Mouse (Mus musculus) left cerebral cortex, postnatal 4 days (tissue): ENCODE measurements around the gene Gm45808. TPM values are rescaled to one million over a fixed set of nuclear protein-coding genes. Genes with fewer than 3 reads are reported as not detected.
"Not testable (repeated sequence)": the region's sequence is repeated elsewhere in the genome, so short reads cannot be mapped to it uniquely, and the experiment has no call there.

ENCODE experiments used
- DNase-seq: peaks from one replicate; pipeline ENCODE4 v3.0.0-alpha.2; 2022
- intact Hi-C: fragments of 180-260 bp; cut with DNase I; formaldehyde crosslinking; loops from one replicate; pipeline ENCODE4 v1.15.1; 2025
- total RNA-seq, 2 experiments: library from RNA; stranded (reverse); gene quantifications; 2 replicates each; pipeline ENCODE4 v1.2.3; 2021

The Gm45808 gene
- total RNA-seq, 2 experiments from 2014 or later: not detected

DNA sequence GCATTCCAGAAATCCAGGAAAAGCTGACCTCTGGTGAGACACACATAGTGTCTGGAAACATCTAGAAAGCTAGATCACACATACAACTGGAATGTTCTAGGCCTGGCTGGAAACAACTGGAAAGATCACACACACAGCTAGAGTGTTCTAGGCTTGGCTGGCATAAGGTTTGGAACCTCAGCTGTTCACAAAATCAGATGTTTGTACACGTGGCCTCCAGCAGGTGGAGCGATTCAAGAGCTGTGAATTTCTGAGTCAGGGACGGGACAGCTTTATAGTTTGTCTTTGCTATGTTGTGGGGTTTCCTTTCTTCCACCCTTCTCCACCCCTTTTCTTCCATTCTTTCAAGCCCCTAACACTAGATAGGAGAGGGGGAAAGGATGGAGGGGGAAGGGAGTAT is 9.6 kb downstream of the Gm45808 start:
- intact Hi-C loops: loop anchor here (5.0 kb wide), 1 partner anchor 85 kb away; no protein-coding TSS in a partner anchor
- DNase-seq: peak; percentile 62

DNA sequence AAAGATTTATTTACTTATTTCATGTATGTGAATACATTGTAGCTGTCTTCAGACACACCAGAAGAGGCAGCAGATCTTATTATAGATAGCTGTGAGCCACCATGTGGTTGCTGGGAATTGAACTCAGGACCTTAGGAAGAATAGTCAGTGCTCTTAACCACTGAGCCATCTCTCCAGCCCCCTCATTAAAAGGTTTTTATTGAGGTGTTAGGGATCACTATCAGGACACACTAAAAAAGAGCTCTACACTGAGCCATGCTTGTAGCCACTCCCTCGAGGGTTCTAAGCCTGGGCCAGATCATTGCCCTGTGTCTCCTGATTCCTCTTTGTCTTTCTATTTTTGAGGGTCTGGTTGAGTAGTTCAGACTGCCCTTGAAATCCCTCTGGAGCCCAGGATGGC is 10.2 kb downstream of the Gm45808 start:
- intact Hi-C loops: loop anchor here (5.0 kb wide), 1 partner anchor 86 kb away; no protein-coding TSS in a partner anchor
- no peak for DNase-seq

DNA sequence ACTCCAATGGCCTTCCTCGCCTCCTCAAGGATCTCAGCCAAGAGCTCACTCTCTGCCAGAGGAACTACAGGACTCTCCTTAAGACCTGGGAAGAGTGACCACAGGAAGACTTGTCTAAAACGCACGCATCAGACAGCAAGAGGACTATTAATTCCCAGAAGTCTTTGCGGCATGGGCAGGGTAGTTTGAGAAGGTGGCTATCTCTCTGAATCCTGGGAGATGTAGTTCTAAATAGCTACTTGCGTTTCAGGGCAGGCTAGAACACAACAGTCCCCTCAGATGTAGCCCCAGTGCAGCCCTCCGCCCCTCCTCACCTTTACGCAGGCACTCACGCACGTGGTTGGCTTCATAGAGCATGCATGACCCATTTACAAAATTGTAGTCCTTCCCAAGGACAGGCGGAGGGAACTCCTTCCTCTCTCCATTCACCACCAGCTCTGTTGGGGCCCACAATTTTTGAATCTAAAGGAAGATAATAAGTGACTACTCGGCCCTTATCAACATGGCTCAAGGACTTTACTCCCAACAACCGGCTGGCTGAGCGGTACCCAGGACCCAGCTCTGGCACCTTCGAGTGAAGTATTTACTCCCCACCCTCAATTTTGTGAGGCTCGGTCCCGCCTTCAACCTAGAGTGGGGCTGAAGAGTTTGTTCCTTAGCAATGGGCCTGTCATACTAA is 11.2 kb downstream of the Gm45808 start:
- intact Hi-C loops: loop anchor here (5.0 kb wide), 1 partner anchor 87 kb away; no protein-coding TSS in a partner anchor
- DNase-seq: no peak

DNA sequence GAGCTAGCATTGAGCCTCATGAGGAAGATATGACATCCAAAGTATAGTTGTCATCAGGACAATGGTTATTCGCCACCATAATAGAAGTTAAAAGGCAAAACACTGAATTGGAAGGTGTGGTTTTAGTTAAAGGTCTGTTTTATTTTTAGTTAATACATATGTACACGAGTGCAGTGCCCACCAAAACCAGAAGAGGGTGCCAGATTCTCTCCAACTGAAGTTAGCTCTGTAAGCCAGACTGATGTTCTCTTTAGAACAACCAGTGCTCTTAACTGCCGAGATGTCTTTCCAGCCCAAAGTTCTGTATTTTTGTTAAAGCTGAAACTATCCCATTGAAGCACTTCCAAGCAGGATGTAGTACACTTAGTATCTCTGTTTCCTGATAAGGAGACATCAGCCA is 15.7 kb downstream of the Gm45808 start:
- DNase-seq: peak; percentile 64
- intact Hi-C loops: no loop called here

DNA sequence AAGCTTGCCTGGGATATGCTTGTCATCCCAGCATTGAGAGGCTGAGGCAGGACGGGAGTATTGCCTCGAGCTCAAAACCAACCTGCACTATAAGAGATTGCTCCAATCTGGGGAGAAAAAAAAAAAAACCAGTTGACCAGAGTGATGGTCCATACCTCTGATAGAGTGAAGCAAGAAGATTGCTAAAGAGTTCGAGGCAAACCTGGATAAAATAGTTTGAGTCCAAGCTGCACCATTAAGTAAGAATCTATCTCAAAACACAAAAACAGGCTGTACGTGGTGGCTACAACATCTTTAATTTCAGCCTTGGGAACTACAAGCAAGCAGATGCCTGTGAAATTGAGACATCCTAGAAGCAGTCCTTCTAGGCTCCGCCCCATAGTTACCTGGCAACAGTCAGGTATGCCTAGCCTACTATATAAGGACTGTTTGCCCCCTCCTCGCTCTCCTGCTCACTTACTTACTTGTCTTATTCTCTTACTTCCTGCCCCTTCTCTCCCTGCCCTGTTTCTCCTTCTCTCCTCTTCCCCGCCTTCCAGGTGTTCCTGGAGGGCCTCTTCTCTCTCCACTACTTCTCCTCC is 19.4 kb downstream of the Gm45808 start:
- intact Hi-C loops: no loop called here
- DNase-seq: no peak

DNA sequence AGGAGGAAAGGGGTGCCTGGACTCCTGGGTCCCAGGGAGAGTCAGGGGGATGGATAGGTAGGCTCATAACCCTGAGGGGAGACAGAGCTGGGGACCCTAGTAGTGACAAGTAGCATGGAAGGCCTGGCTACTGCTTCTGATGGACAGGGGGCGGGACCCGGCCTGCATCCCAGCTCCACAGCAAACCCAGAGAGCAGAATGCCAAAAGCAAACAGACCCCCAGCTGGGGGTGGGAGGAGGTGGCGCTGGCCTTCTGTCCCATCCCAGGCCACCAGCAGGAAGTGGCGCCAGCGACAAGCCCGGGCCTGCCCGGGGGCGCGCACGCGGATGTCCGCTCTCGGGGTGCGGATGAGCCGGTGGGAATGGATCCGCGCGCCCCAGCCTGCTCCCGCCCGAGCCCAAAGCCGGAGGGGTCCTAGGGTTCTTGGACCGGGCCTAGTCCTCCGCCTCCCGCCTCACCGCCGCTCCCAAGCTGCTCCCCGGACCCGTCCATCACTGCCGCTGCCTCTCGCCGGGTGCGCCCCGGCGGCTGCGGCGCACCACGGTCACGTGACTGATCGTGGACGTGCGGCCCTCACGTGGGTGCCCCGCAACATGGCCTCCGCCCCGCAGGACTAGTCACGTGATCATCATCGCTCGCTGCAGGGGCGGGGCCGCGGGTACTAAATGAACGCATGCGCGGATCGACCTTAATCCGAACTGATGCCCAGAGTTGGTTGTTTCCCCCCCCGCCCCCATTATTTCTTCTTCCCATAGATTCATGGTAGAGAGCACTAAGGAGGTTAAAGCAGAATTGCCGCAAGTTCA is 20.1 kb downstream of the Gm45808 start, which contains the start of gene Bax:
TSS of gene Bax (minus strand) at position 616 of the 807 bp plus-strand sequence.
- intact Hi-C loops: no loop called here
- peak; percentile 98 for DNase-seq

DNA sequence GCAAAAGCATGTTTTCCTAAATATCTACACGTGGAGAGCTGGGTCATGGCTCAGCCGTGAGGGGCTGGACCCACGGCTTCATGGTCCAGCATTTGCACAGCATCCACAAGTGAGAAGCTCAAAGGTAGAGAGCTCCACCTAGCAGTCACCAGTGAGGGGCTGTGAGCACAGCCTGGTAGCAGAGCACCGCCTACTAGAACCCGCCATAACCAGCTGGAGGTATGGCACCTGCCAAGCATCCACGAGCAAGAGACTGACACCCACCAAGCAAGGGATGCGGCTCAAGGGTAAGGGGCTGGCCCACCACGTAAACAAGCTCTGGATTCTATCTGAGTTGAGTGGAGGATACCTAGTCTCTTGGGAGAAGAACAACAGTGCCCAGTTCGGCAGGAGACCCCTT is 21.1 kb downstream of the Gm45808 start:
- DNase-seq: no peak
- intact Hi-C loops: no loop called here

DNA sequence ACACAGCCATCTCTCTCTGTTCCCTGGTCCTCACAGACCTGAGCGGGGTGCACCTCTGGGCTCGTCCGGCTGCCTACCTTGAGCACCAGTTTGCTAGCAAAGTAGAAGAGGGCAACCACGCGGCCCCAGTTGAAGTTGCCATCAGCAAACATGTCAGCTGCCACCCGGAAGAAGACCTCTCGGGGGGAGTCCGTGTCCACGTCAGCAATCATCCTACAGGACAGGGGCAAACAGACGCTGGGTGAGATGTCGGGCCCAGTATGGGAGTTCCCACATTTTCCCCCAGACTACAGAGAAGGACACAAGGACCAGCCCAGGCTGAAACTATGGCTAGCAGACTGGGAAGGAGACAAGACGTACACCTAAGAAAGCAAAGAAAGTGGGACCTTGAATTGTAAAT is 21.5 kb downstream of the Gm45808 start:
- intact Hi-C loops: no loop called here
- DNase-seq: no peak

DNA sequence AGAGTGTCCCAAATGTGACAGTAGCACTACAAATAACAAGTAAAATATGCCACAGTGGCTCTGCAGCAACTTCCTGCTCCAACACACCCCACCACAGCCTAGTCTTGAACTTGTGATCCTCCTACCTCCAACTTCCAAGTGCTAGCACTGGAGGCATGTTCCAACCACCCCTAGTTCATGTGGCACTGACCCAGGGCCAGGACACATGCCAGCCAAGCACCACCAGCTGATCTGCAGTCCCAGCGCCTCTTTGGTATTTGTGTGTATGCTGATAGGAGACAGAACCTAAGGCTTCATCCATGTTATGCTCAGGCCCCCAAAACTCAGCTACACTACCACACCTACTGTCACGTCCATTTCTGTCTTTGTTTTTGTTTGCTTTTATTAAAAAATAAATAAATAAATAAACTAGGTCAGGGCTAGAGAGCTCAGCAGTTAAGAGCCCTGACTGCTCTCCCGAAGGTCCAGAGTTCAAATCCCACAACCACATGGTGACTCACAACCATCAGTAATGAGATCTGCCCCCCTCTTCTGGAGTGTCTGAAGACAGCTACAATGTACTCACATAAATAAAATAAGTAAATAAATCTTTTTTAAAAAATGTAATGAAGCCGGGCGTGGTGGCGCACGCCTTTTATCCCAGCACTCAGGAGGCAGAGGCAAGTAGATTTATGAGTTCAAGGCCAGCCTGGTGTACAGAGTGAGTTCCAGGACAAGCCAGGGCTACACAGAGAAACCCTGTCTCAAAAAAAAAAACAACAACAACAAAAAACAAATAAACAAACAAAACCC is 22.4 kb downstream of the Gm45808 start:
- no peak for DNase-seq
- intact Hi-C loops: no loop called here

DNA sequence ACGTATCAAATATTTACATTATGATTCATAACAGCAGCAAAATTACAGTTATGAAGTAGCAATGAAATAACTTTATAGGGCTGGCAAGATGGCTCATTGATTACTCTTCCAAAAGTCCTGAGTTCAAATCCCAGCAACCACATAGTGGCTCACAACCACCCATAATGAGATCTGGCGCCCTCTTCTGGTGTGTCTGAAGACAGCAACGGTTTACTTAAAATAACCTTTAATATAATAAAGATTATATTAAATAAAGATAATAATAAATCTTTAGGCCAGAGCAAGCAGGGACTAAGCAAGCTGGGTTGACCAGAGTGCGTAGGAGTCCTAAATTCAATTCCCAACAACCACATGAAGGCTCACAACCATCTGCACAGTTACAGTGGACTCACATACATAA is 23.7 kb downstream of the Gm45808 start:
- intact Hi-C loops: not testable (repeated sequence)

DNA sequence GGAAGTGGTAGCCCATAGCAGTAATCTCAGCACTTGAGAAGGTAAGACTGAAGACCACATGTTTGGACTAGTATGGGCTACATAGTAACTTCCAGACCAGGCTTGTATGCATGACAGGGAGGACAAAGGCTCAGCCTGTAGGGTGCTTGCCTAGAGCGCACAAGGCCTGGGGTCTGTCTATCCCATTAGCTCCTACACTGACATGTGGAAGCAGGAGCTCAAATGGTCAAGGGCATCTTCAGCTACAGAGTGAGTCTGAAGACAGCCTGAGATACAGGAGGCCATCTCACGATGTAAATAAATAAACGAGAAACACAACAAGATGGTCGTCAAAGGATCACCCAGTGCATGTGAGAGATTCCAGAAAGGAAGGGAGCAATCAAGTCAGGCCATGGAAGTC is 24.3 kb downstream of the Gm45808 start:
- intact Hi-C loops: no loop called here

More for the DNA sequence above, 23.7 kb downstream of the Gm45808 start:
- not testable (repeated sequence) for DNase-seq

DNA sequence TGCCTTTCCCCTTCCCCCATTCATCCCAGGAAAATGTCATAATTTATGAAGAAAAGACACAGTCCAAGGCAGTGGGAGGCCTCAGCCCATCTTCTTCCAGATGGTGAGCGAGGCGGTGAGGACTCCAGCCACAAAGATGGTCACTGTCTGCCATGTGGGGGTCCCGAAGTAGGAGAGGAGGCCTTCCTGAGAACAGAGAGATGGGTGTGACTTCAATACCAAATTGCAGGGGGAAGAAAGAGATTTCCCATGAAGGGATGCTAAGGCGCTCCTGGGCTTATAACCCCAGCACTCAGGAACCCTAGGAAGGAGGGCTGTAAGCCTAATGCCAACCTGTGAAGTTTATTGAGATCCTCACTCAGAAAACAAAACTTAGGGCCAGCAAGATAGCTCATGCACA is 24.8 kb downstream of the Gm45808 start:
- intact Hi-C loops: no loop called here
- no peak for DNase-seq

More for the DNA sequence above, 24.3 kb downstream of the Gm45808 start:
- DNase-seq: no peak

DNA sequence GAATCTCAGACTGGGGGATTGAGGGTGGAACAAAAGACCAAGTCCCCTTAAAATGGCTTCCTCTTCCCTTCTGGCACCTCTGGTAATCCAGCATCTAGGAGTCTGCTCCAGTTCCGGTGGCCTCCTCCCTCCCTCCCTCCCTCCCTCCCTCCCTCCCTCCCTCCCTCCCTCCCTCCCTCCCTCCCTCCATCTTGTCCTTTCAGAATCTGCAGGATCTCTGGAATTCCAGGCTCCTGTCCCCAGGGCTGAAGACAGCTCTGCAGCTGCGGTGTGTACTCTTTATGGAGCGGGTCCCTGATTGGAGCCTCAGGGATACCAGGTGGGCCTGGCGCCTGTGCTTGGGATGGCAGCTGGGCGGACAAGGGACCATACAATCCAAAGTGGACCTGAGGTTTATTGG is 25.3 kb downstream of the Gm45808 start:
- no peak for DNase-seq
- intact Hi-C loops: no loop called here

DNA sequence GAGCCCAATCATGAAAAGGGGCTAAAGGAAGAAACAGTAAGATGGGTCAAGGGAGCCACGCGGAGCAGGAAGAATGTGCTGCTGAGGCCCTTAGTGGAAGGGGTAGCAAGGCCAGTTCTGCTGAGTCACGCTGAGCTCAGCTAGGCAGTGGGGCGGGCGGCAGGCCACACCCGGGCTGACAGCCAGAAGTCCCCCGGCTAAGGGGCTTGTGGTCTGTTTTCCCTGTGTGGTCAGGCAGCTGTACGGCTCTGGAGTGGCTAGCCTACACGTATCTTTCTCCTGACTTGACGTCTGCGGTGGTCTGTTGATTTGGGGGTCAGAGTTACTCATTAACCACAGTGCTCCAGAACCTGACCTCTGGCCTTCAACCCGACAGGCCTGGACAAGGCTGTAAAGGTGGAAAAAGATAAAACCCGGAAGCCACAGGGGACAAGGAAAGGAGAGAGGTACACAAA is 25.7 kb downstream of the Gm45808 start:
- DNase-seq: peak; percentile 73
- intact Hi-C loops: no loop called here

DNA sequence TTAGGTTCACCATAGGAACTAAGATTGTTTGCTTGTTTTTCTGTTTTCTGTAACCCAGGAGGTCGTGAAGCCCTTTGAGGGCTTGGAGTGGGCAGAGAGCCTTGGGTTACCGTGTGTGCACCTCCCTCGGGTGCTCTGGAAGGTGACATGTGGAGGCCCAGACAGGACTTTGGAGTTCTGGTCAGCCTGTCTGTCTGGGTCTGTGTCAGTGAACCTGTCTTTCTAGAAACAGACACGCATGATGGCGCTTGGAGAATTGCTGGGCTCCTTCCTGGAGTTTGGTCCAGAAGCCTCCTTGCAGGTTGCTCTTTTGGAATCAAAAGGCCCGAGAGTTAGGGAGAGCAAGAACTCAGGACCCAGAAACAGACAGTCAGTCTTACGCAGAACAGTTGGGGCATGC is 26.2 kb downstream of the Gm45808 start:
- intact Hi-C loops: no loop called here
- DNase-seq: no peak

DNA sequence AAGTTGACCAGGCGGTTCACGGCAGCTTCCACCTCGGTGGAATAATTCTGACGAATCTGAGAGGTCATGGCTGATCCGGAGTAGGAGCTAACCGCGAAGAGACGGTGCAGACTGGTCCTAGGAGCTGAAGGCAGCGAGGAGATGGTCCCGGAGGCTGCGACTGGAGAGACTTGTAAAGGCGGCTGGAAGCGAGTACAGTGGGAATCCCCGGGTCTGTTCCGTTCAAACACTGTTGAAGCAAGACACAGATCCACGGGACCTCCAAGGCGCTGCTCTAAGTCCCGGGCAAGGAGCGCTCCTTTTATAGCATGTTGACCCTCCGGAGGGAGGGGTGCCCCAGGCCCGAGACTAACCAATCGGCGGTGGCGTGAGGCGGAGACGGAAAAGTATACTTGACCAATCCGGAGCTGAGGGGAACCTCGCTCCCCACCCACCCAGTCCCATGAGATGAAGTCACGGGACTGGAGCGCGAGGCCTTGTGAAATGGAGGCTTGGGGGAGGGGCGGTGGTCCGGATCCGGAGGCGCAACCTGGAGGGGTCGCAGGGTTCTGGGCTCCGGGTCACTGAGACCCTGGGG is 27.0 kb downstream of the Gm45808 start, which contains the start of gene Ftl1:
TSS of gene Ftl1 (minus strand) at position 321 of the 577 bp plus-strand sequence.
- intact Hi-C loops: not testable (repeated sequence)
- peak; percentile 99 for DNase-seq

DNA sequence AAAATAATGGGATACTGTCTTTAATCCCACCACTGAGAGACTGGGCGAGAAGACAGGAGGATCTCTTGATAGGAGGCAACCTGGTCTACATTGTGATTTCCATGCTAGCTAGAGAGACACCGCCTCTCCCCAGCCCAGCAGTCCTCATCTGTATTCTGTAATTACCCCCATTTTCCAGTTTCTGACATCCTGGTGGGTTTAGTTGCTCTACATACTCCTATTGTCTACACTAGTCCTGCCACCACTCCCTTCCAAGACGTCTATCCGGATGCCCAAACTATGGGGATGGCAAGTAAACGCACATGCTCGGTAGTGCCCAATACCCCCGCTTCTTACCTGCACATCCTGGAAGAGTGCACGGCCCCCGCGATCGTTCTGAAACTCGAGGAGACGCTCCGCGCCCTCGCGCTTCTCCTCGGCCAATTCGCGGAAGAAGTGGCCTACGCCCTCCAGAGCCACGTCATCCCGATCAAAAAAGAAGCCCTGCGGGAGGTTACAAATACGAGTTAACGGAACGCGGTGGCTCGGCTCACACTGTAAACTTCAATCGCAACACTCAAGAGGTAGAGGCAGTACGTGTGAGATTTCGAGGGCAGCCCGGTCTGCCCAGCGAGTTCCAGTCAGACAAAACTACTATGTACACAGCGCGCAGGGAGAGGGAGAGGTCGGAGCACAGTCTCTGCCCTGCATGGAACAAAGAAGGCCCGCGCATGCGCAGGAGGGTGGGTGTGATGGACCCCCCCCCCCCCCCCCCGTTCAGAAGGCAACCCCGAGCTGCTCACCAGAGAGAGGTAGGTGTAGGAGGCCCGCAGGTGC is 27.7 kb downstream of the Gm45808 start:
- intact Hi-C loops: no loop called here

DNA sequence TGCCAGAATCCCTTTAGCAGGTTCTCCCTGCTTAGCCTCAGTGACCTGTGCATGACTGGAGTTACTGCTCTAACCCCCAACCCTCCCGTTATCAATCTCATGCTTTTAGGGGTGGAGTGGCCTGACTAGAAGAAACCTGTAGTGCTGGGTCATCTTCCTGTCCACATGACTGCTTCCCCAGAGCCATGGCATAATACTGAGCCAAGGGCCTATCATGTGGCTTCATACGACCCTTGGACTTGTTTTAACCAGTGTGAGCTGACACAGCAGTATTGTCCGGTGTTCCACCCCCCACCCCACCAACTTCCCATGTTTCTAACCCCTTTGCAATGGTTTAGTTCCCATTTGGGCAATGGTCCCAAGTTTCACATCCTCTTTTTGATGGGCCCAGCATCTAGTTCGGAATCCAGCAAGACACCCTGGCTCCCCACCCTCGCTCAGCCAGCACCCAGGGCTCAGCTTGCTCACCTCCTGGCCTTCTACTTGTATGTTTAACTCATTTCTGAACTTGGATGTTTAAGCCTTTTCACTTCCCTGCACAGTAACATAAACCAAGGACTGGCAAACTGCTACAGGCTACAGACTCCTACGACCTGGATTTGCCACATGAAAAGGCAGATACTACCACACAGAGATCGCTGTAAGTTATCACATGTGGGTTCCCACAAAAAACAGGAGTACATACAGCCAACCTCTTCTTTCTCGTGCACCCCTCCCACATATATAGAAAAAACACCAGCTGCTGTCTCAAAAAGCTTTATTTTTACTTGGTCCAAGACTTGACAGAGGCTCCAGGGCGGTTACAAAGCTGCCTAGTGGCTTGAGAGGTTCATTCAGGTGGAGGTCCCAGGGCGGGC is 29.2 kb downstream of the Gm45808 start:
- no peak for DNase-seq
- intact Hi-C loops: no loop called here

More for the DNA sequence above, 27.7 kb downstream of the Gm45808 start:
- peak; percentile 93 for DNase-seq
